Mouse (Mus musculus): ENCODE measurements around the gene Fchsd2. TPM values are rescaled to one million over a fixed set of nuclear protein-coding genes. Genes with fewer than 3 reads are reported as not detected.

Gene Fchsd2
- polyA plus RNA-seq, 1 experiment, result 68.2 TPM

DNA sequence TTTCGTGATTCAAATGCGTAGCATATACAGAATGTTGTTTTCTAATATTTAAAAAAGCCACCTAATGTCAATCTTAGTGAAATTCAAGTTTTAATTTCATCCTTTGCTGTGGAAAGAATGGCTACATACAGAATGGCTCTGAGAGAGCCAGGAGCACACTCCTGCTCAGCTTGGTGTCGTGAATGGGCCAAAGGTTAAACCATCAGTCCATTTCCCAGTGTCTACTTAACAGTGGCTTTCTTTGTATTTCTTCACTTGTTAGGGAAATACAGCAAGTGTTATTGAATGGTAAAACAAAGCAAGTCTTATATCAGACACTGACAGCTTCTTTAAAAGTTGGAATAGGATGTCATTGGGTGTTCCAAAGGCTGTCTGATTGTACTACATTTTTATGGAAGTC lies 80.7 kb downstream of the Fchsd2 start:
- Histone ChIP-seq H3K27ac (ENCODE audit: insufficient read depth, low read depth, low read length) (no peak overlapping the region), H3K4me3 (ENCODE audit: insufficient read depth, low read depth, low read length) (no peak overlapping the region), H3K4me1 (ENCODE audit: control insufficient read depth, insufficient read depth, low read length) (no peaks in the 10 kb centered on the region)
- WGBS, result 93% methylated on average over 3 of the region's 3 CpGs
- TF ChIP-seq POLR2A (IDR thresholded peaks at IDR 0.05; ENCODE audit: insufficient read depth, low read depth, low read length) (no peak), CTCF (IDR thresholded peaks at IDR 0.05; ENCODE audit: insufficient read depth, low read depth, low read length) (no peak)

GRCm38 (mm10) chr7:101178751-101179150 lies 86.1 kb downstream of the Fchsd2 start:
- 39% methylated on average over 2 of the region's 2 CpGs for WGBS
- no peak for TF ChIP-seq POLR2A (IDR thresholded peaks at IDR 0.05; ENCODE audit: insufficient read depth, low read depth, low read length)
- TF ChIP-seq CTCF (IDR thresholded peaks at IDR 0.05; ENCODE audit: insufficient read depth, low read depth, low read length), result no peak
- Histone ChIP-seq H3K27ac (ENCODE audit: insufficient read depth, low read depth, low read length) (0 out of 2 replicates have a peak overlapping the region, but pooled peaks have one; percentile 21), H3K4me1 (ENCODE audit: control insufficient read depth, insufficient read depth, low read length) (no peaks in the 10 kb centered on the region), H3K4me3 (ENCODE audit: insufficient read depth, low read depth, low read length) (no peak overlapping the region)

GRCm38 (mm10) chr7:101191326-101191969 lies 98.8 kb downstream of the Fchsd2 start:
- no peaks in the 10 kb centered on the region for H3K4me1 ChIP-seq (ENCODE audit: control insufficient read depth, insufficient read depth, low read length)
- H3K4me3 ChIP-seq (ENCODE audit: insufficient read depth, low read depth, low read length), result no peak overlapping the region
- no peak for TF ChIP-seq POLR2A (IDR thresholded peaks at IDR 0.05; ENCODE audit: insufficient read depth, low read depth, low read length)
- TF ChIP-seq CTCF (IDR thresholded peaks at IDR 0.05; ENCODE audit: insufficient read depth, low read depth, low read length), result no peak
- H3K27ac ChIP-seq (ENCODE audit: insufficient read depth, low read depth, low read length), result no peak overlapping the region
- WGBS, result 74% methylated on average over 3 of the region's 3 CpGs

GRCm38 (mm10) chr7:101210826-101211225 lies 118.2 kb downstream of the Fchsd2 start:
- H3K4me1 ChIP-seq (ENCODE audit: control insufficient read depth, insufficient read depth, low read length), result no peaks in the 10 kb centered on the region
- TF ChIP-seq POLR2A (IDR thresholded peaks at IDR 0.05; ENCODE audit: insufficient read depth, low read depth, low read length) (no peak), CTCF (IDR thresholded peaks at IDR 0.05; ENCODE audit: insufficient read depth, low read depth, low read length) (no peak)
- H3K4me3 ChIP-seq (ENCODE audit: insufficient read depth, low read depth, low read length), result no peak overlapping the region
- WGBS, result 93% methylated on average over 1 of the region's 1 CpGs
- no peak overlapping the region for H3K27ac ChIP-seq (ENCODE audit: insufficient read depth, low read depth, low read length)

DNA sequence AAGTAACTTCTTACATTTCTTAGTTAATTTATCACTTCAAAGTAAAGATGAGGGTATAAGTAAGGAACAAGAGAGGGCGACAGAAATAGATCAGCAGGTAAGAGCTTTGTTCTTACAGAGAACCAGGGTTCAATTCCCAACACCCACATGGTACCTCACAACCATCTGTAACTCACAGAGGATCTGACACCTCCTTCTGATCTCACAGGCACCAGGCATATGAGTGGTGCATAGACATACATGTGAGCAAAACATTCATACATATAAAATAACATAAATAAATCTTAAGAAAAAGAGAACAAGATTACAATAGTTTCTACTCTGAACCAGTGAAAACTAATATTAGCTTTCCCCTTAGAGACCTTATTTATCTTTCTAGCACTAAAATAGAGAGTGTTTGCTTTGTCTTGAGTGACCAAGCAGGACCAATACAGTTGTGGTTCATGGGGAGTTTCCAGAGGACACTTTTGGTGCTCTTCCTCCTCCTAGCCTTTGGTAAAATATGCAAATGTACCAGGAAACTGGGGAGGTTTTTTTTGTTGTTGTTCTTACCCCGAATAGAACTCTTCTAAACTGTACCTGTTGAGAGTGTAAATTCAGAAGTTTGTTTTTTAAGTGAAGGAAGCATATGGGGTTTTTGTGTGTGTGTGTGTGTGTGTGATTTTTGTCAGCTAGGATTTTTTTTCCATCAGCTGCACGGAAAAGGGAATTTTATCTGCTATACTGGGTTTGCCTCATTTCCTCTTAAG lies 121.0 kb downstream of the Fchsd2 start:
- Histone ChIP-seq H3K27ac (ENCODE audit: insufficient read depth, low read depth, low read length) (no peak overlapping the region), H3K4me3 (ENCODE audit: insufficient read depth, low read depth, low read length) (no peak overlapping the region), H3K4me1 (ENCODE audit: control insufficient read depth, insufficient read depth, low read length) (no peaks in the 10 kb centered on the region)
- TF ChIP-seq POLR2A (IDR thresholded peaks at IDR 0.05; ENCODE audit: insufficient read depth, low read depth, low read length), result no peak
- no peak for TF ChIP-seq CTCF (IDR thresholded peaks at IDR 0.05; ENCODE audit: insufficient read depth, low read depth, low read length)
- 76% methylated on average over 3 of the region's 3 CpGs for WGBS

DNA sequence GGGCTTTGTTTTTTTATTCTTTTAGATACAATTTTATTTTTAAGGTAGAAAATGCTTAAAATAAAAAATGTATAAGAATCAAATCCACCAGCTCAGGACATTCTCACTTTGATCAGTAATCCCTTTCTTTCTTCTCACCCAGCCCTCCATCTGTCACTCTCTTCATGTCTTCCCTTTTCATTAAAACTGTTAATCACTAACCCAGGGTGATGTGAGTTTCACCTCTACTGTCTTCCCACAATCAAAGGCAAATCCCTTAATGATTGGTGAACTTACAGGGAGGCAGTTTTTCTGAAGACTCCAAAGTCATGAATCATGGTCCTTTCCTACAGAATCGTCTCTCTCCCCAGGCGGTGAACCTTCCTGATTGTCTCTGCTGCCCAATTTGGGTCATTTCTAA lies 124.1 kb downstream of the Fchsd2 start:
- TF ChIP-seq POLR2A (IDR thresholded peaks at IDR 0.05; ENCODE audit: insufficient read depth, low read depth, low read length), result no peak
- TF ChIP-seq CTCF (IDR thresholded peaks at IDR 0.05; ENCODE audit: insufficient read depth, low read depth, low read length), result no peak
- Histone ChIP-seq H3K27ac (ENCODE audit: insufficient read depth, low read depth, low read length) (no peak overlapping the region), H3K4me1 (ENCODE audit: control insufficient read depth, insufficient read depth, low read length) (no peaks in the 10 kb centered on the region), H3K4me3 (ENCODE audit: insufficient read depth, low read depth, low read length) (no peak overlapping the region)
- 88% methylated on average over 2 of the region's 2 CpGs for WGBS

GRCm38 (mm10) chr7:101223501-101223900 lies 130.8 kb downstream of the Fchsd2 start:
- 98% methylated on average over 2 of the region's 2 CpGs for WGBS
- Histone ChIP-seq H3K4me1 (ENCODE audit: control insufficient read depth, insufficient read depth, low read length) (no peaks in the 10 kb centered on the region), H3K27ac (ENCODE audit: insufficient read depth, low read depth, low read length) (no peak overlapping the region), H3K4me3 (ENCODE audit: insufficient read depth, low read depth, low read length) (no peak overlapping the region)
- no peak for TF ChIP-seq CTCF (IDR thresholded peaks at IDR 0.05; ENCODE audit: insufficient read depth, low read depth, low read length)
- no peak for TF ChIP-seq POLR2A (IDR thresholded peaks at IDR 0.05; ENCODE audit: insufficient read depth, low read depth, low read length)

DNA sequence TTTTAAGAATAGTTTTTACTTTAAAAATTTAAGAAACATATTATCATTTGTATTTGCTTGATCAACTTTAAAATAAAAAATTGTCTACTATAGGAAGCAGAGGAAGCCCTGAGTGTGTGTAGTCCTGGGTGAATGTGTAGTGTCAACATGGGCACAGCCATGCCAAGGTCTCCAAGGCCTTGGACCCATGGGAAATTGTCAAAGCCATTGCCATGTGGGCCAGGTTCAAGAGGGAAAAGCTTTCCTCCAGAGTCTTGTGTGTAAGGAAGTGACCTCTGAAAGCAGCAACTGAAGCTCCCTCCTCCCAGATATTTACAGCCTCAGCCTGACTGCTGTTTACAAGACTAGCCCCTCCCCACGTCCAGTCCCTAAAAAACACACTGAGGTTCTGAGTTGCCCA lies 136.7 kb downstream of the Fchsd2 start:
- Histone ChIP-seq H3K27ac (ENCODE audit: insufficient read depth, low read depth, low read length) (no peak overlapping the region), H3K4me3 (ENCODE audit: insufficient read depth, low read depth, low read length) (no peak overlapping the region), H3K4me1 (ENCODE audit: control insufficient read depth, insufficient read depth, low read length) (no peaks in the 10 kb centered on the region)
- no peak for TF ChIP-seq CTCF (IDR thresholded peaks at IDR 0.05; ENCODE audit: insufficient read depth, low read depth, low read length)
- no peak for TF ChIP-seq POLR2A (IDR thresholded peaks at IDR 0.05; ENCODE audit: insufficient read depth, low read depth, low read length)
- 79% methylated on average over 1 of the region's 1 CpGs for WGBS

- Histone ChIP-seq H3K4me1 (ENCODE audit: control insufficient read depth, insufficient read depth, low read length) (no peaks in the 10 kb centered on the region), H3K27ac (ENCODE audit: insufficient read depth, low read depth, low read length) (no peak overlapping the region), H3K4me3 (ENCODE audit: insufficient read depth, low read depth, low read length) (no peak overlapping the region)
- TF ChIP-seq CTCF (IDR thresholded peaks at IDR 0.05; ENCODE audit: insufficient read depth, low read depth, low read length) (no peak), POLR2A (IDR thresholded peaks at IDR 0.05; ENCODE audit: insufficient read depth, low read depth, low read length) (no peak)
- 23% methylated on average over 2 of the region's 2 CpGs for WGBS
These were observed 138.8 kb downstream of the Fchsd2 start for GRCm38 (mm10) chr7:101231458-101231857.
